8 mouse cellular contexts compared by ENCODE assay signal in the genomic region with DNA sequence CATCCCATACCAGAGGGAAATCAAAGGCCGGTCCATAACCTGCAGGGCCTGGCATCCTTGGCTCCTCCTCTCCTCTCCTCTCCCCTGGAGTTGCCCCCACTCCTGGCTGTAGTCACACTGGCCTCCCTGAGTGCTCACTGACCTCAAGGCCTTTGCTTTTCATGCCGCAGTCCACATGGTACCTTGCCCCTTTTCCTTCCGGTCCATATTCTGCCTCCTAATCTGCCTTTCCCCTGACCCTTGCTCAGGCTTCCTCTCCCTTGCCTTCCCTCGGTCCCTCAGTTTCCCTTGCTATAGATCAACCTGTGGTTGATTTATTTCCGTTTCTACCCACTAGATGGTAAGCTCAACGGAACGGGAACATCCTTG. TPM values are rescaled to one million over a fixed set of nuclear protein-coding genes. Genes with fewer than 3 reads are reported as not detected.
DNase-seq lines count a peak whose midpoint lies in the region; ATAC-seq lines count a peak whose summit lies in the region.

No protein-coding gene starts in this region.

- H3K9me3 ChIP-seq in heart, embryonic 11.5 days (replicated peaks; ENCODE audit: control insufficient read depth, low read length): no peaks in the 10 kb centered on the region
- H3K9me3 ChIP-seq in embryonic facial prominence, embryonic 10.5 days: no peaks in the 10 kb centered on the region
- no peaks in the 10 kb centered on the region for H3K9me3 ChIP-seq in intestine, embryonic 15.5 days
- H3K9me3 ChIP-seq in midbrain, embryonic 11.5 days (ENCODE audit: control insufficient read depth, low read length): no peaks in the 10 kb centered on the region

- peak overlapping the region; percentile 31 for H3K4me3 ChIP-seq in heart, embryonic 11.5 days (ENCODE audit: low read depth, low read length)
- H3K4me3 ChIP-seq in embryonic facial prominence, embryonic 10.5 days: peak overlapping the region; percentile 45
- H3K4me3 ChIP-seq in intestine, embryonic 15.5 days (replicated peaks): no peak overlapping the region
- no peak overlapping the region for H3K4me3 ChIP-seq in midbrain, embryonic 11.5 days (ENCODE audit: low read depth, low read length)

- H3K27ac ChIP-seq in heart, embryonic 11.5 days (ENCODE audit: low read depth, low read length): 0 out of 2 replicates have a peak overlapping the region, but pooled peaks have one; percentile 29
- peak overlapping the region; percentile 89 for H3K27ac ChIP-seq in embryonic facial prominence, embryonic 10.5 days (replicated peaks)
- peak overlapping the region; percentile 33; the same call in 1 of the 2 replicates for H3K27ac ChIP-seq in intestine, embryonic 15.5 days
- peak overlapping the region; percentile 63 for H3K27ac ChIP-seq in midbrain, embryonic 11.5 days (ENCODE audit: low read depth, low read length)

- 0 out of 2 replicates have a peak overlapping the region, but pooled peaks have one; percentile 39 for H3K9ac ChIP-seq in heart, embryonic 11.5 days (ENCODE audit: low read depth, low read length)
- no peak overlapping the region for H3K9ac ChIP-seq in intestine, embryonic 15.5 days
- H3K9ac ChIP-seq in midbrain, embryonic 11.5 days (ENCODE audit: low read length): peak overlapping the region; percentile 45

- WGBS in heart, embryonic 11.5 days (ENCODE audit: insufficient replicate concordance): 34% methylated on average over 7 of the region's 7 CpGs
- 36% methylated on average over 7 of the region's 7 CpGs for WGBS in embryonic facial prominence, embryonic 10.5 days
- 44% methylated on average over 7 of the region's 7 CpGs for WGBS in intestine, embryonic 15.5 days
- WGBS in midbrain, embryonic 11.5 days: 38% methylated on average over 7 of the region's 7 CpGs

- no peak for ATAC-seq in heart, embryonic 11.5 days (replicated peaks; ENCODE audit: insufficient number of reproducible peaks, low FRiP score, low TSS enrichment)
- no peak for ATAC-seq in intestine, embryonic 15.5 days
- ATAC-seq in midbrain, embryonic 11.5 days (ENCODE audit: low FRiP score): no peak
- ATAC-seq in activated CD4-positive, CD25-positive, alpha-beta regulatory T cell, adult 4 months: no peak

- no peaks in the 10 kb centered on the region for H3K36me3 ChIP-seq in heart, embryonic 11.5 days (ENCODE audit: control insufficient read depth, insufficient read depth, low read length)
- no peaks in the 10 kb centered on the region for H3K36me3 ChIP-seq in embryonic facial prominence, embryonic 10.5 days (replicated peaks)
- no peaks in the 10 kb centered on the region for H3K36me3 ChIP-seq in intestine, embryonic 15.5 days
- no peaks in the 10 kb centered on the region for H3K36me3 ChIP-seq in midbrain, embryonic 11.5 days (ENCODE audit: control insufficient read depth, insufficient read depth, low read length)

- DNase-seq in heart, adult 8-10 months (ENCODE audit: low spot score): no peak
- no peak for DNase-seq in embryonic facial prominence, embryonic 10.5 days (ENCODE audit: low spot score)
- no peak for DNase-seq in midbrain, embryonic 11.5 days (ENCODE audit: low spot score, missing footprints)
- no peak for DNase-seq in embryo, embryonic 10.5 days (ENCODE audit: low spot score)
- DNase-seq in right cerebral cortex, postnatal 36 days (ENCODE audit: low spot score in 2 of 2): no peak

- H3K27me3 ChIP-seq in heart, embryonic 11.5 days (ENCODE audit: control insufficient read depth, insufficient read depth, low read length): no peaks in the 10 kb centered on the region
- H3K27me3 ChIP-seq in embryonic facial prominence, embryonic 10.5 days (replicated peaks; ENCODE audit: low read depth, poor library complexity, severe bottlenecking): peaks cover 6% of the 10 kb centered on the region; the same call in 1 of the 2 replicates
- no peaks in the 10 kb centered on the region for H3K27me3 ChIP-seq in intestine, embryonic 15.5 days (replicated peaks)
- H3K27me3 ChIP-seq in midbrain, embryonic 11.5 days (ENCODE audit: control insufficient read depth, insufficient read depth, low read length): no peaks in the 10 kb centered on the region

- peak overlapping the region; percentile 64 for H3K4me2 ChIP-seq in heart, embryonic 11.5 days
- peak overlapping the region; percentile 56 for H3K4me2 ChIP-seq in intestine, embryonic 15.5 days (replicated peaks)
- H3K4me2 ChIP-seq in midbrain, embryonic 11.5 days: peak overlapping the region; percentile 38

- H3K4me1 ChIP-seq in heart, embryonic 11.5 days (ENCODE audit: control insufficient read depth, insufficient read depth, low read length): peaks cover 18% of the 10 kb centered on the region
- H3K4me1 ChIP-seq in embryonic facial prominence, embryonic 10.5 days: peaks cover 54% of the 10 kb centered on the region
- H3K4me1 ChIP-seq in intestine, embryonic 15.5 days (replicated peaks): peaks cover 32% of the 10 kb centered on the region
- peaks cover 25% of the 10 kb centered on the region for H3K4me1 ChIP-seq in midbrain, embryonic 11.5 days (ENCODE audit: control insufficient read depth, insufficient read depth, low read length)

RNA-seq across cellular contexts. Expression of gene Traf3, which starts 4.2 kb away (rescaled TPM):
- polyA plus RNA-seq in heart, embryonic 11.5 days (2014; fragmentation: Nextera tagmentation; extraction: Ambion mirVana): 6.9 and 8.2 TPM in 2 replicates
- total RNA-seq in heart, adult 8-10 months (2022): 10 to 100 TPM; 12.5 to 19.0 (median 15.3) TPM
- 9.5 and 10.6 TPM in 2 replicates for polyA plus RNA-seq in embryonic facial prominence, embryonic 10.5 days (2016; fragmentation: Nextera tagmentation; extraction: Ambion mirVana)
- polyA plus RNA-seq in intestine, embryonic 15.5 days (2015; fragmentation: Nextera tagmentation; extraction: Ambion mirVana): 6.9 and 7.8 TPM in 2 replicates
- polyA plus RNA-seq in midbrain, embryonic 11.5 days (2014; fragmentation: Nextera tagmentation; extraction: Ambion mirVana): 11.6 and 14.0 TPM in 2 replicates
- 10 to 100 TPM; 14.4 to 15.5 TPM for polyA plus RNA-seq in activated CD4-positive, CD25-positive, alpha-beta regulatory T cell, adult 4 months (2017; shearing (Covaris generic))

RNA-seq across cellular contexts. Expression of gene 4930595D18Rik, which starts 22.4 kb away (rescaled TPM):
- polyA plus RNA-seq in heart, embryonic 11.5 days (2014; fragmentation: Nextera tagmentation; extraction: Ambion mirVana): not detected in 2 replicates
- not detected for total RNA-seq in heart, adult 8-10 months (2022)
- not detected in 2 replicates for polyA plus RNA-seq in embryonic facial prominence, embryonic 10.5 days (2016; fragmentation: Nextera tagmentation; extraction: Ambion mirVana)
- polyA plus RNA-seq in intestine, embryonic 15.5 days (2015; fragmentation: Nextera tagmentation; extraction: Ambion mirVana): not detected in 2 replicates
- polyA plus RNA-seq in midbrain, embryonic 11.5 days (2014; fragmentation: Nextera tagmentation; extraction: Ambion mirVana): not detected in 2 replicates
- polyA plus RNA-seq in activated CD4-positive, CD25-positive, alpha-beta regulatory T cell, adult 4 months (2017; shearing (Covaris generic)): 1 to 10 TPM in 1 of 2 experiments, not detected in 1; 2.8 TPM

Comparison
In these comparisons a context has a peak if more than half of its experiments do, and no peak if none do; other contexts are left out.
1. H3K27ac ChIP-seq: peak in every context shown above with its lines; median percentile 89 in embryonic facial prominence, embryonic 10.5 days; 63 in midbrain, embryonic 11.5 days; 33 in intestine, embryonic 15.5 days; 29 in heart, embryonic 11.5 days.
2. H3K4me3 ChIP-seq: peak in heart, embryonic 11.5 days (single experiment) and embryonic facial prominence, embryonic 10.5 days (single experiment); none in intestine, embryonic 15.5 days (single experiment) and midbrain, embryonic 11.5 days (single experiment).
3. Peak in every context shown above with its lines, with median percentiles within 50 percentile points of each other: H3K4me2 ChIP-seq.